Mouse (Mus musculus): ENCODE results near the gene Snx6.
"Not testable (repeated sequence)": the region's sequence is repeated elsewhere in the genome, so short reads cannot be mapped to it uniquely, and the experiment has no call there.

Snx6 gene

GRCm38 (mm10) chr12:54803531-54803930 lies 8.0 kb upstream of the Snx6 start:
- no peak for DNase-seq (ENCODE audit: low spot score in 2 of 2)

- no peak for DNase-seq (ENCODE audit: low spot score in 2 of 2)
Measured at GRCm38 (mm10) chr12:54796516-54797195, 1.2 kb upstream of the Snx6 start.

- no peak for DNase-seq (ENCODE audit: low spot score in 2 of 2)
Measured at GRCm38 (mm10) chr12:54794392-54794791, 1.1 kb downstream of the Snx6 start.

GRCm38 (mm10) chr12:54791465-54791864 lies 4.0 kb downstream of the Snx6 start:
- no peak for DNase-seq (ENCODE audit: low spot score in 2 of 2)

- DNase-seq (ENCODE audit: low spot score in 2 of 2) = no peak
Measured at GRCm38 (mm10) chr12:54789346-54790143, 6.0 kb downstream of the Snx6 start.

- DNase-seq (ENCODE audit: low spot score in 2 of 2) = no peak
Measured at GRCm38 (mm10) chr12:54763624-54764023, 31.9 kb downstream of the Snx6 start.

- DNase-seq (ENCODE audit: low spot score in 2 of 2) = no peak
Measured at GRCm38 (mm10) chr12:54760676-54761075, 34.8 kb downstream of the Snx6 start.

- DNase-seq (ENCODE audit: low spot score in 2 of 2) = no peak
Measured at GRCm38 (mm10) chr12:54758846-54759245, 36.7 kb downstream of the Snx6 start.

- DNase-seq (ENCODE audit: low spot score in 2 of 2) = no peak
Measured at GRCm38 (mm10) chr12:54748647-54749046, 46.9 kb downstream of the Snx6 start.

- peak in 1 of 2 experiments; percentile 18 for DNase-seq (ENCODE audit: low spot score in 2 of 2)
Measured at GRCm38 (mm10) chr12:54738661-54739243, 56.8 kb downstream of the Snx6 start.

GRCm38 (mm10) chr12:54737891-54738660 lies 57.4 kb downstream of the Snx6 start:
- DNase-seq (ENCODE audit: low spot score in 2 of 2) = not testable (repeated sequence)

- peak; percentile 40 to 53 for DNase-seq (ENCODE audit: low spot score in 2 of 2)
Measured at GRCm38 (mm10) chr12:54734307-54735131, 61.0 kb downstream of the Snx6 start.

GRCm38 (mm10) chr12:54729140-54730059 lies 66.1 kb downstream of the Snx6 start:
- not testable (repeated sequence) for DNase-seq (ENCODE audit: low spot score in 2 of 2)

- not testable (repeated sequence) for DNase-seq (ENCODE audit: low spot score in 2 of 2)
Measured at GRCm38 (mm10) chr12:54718871-54719786, 76.4 kb downstream of the Snx6 start.

GRCm38 (mm10) chr12:54717516-54717915 lies 78.0 kb downstream of the Snx6 start:
- DNase-seq (ENCODE audit: low spot score in 2 of 2) = not testable (repeated sequence)

GRCm38 (mm10) chr12:54713822-54714626 lies 81.5 kb downstream of the Snx6 start:
- DNase-seq (ENCODE audit: low spot score in 2 of 2) = peak; percentile 52 to 60

GRCm38 (mm10) chr12:54710494-54710879 lies 85.0 kb downstream of the Snx6 start:
- peak; percentile 25 to 53 for DNase-seq (ENCODE audit: low spot score in 2 of 2)

Measured in spleen, postnatal 36 days (tissue).